In the genomic region with DNA sequence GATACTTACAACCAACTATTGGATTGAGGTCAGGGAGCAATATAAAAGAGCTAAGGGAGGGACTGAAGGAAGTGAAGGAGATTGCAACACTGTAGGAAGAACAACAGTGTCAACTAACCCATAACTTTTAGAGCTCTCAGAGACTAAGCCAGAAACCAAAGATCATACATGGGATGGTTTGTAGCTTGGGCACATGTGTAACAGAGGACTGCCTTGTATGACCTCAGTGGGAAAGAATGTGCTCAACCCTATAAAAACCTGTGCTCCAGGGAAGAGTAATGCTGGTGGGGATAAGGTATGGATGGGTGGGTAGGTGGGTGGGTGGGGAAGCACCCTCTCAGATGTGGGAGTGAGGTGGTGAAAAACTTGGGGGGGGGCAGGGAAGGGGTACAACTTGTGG, we compare ENCODE assay signal across 15 mouse cellular contexts.
"Had no signal": no experiment of that assay in that cellular context is flagged by ENCODE, and none has a peak within 500 bp of the region (broad histone marks: within the 10 kb centered on the region; RNA-seq: fewer than 3 reads in every experiment).

No protein-coding gene starts in this region.

- DNase-seq: retina, postnatal 1 day; right cerebral cortex, adult 18-20 months; right cerebral cortex, postnatal 14 days; right cerebral cortex, postnatal 25 days; right cerebral cortex, postnatal 4 days; spleen, adult 18-20 months; thymus, adult 18-20 months; thymus, adult 2 months; thymus, postnatal 14 days; thymus, postnatal 25 days; thymus, postnatal 36 days; thymus, postnatal 4 days had no signal

- H3K27me3 ChIP-seq: neural tube, embryonic 13.5 days; neural tube, embryonic 15.5 days; stomach, embryonic 15.5 days had no signal
